Mouse (Mus musculus) spleen, adult 18-20 months (tissue): ENCODE measurements around the gene Klra3.
"Not testable (repeated sequence)": the region's sequence is repeated elsewhere in the genome, so short reads cannot be mapped to it uniquely, and the experiment has no call there.

Source experiments
- DNase-seq, 2 experiments: peaks; one replicate each; pipeline ENCODE4 v3.0.0; 2022; ENCODE audit warnings: mixed read lengths in 2 of 2

The Klra3 gene

DNA sequence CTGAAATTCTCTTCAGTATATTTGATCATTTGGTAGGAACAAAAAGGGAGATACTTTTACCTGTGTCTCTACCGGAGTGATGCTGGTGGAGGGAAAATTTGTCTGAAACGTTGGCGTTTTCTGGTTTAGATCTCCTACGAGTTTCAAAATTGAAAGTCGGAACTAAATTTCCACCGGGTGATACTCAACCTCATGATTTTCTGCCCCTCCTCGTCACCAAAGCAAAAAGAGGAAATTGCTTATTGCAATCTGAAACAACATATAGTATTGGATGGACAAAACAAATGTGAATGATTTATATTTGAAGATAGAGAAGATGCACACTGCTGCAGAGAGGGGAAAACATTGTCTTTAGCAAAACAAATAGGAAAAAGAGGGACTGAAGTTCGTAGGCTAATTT, at the start of gene Klra3:
Gene Klra3, minus strand, starts transcription at position 164 of the 400 bp plus-strand sequence.
- no peak for DNase-seq

GRCm38 (mm10) chr6:130386750-130387149, 49.4 kb upstream of the Klra3 start, which contains the start of gene Klra1:
Gene Klra1 (minus strand): TSS chr6:130386874.
- no peak for DNase-seq

DNA sequence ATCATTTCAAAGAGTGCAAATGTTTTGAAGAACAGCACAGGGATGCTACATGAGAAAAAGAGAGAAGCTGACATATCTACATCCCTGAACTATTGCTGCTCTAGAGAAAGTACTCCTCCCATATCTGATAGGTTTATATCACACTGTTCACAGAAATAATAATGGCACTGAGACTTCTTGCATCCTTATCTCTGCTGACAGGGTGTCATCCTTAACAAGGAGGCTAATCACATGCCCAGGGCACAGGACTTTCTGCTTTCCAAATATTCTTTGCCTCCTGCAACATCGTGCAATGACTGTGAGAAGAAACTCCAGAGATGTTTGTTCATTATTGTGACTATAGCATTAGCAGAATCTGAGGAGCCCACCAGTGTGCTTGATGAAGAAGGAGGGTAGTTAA, 48.4 kb upstream of the Klra3 start:
- DNase-seq, result no peak

DNA sequence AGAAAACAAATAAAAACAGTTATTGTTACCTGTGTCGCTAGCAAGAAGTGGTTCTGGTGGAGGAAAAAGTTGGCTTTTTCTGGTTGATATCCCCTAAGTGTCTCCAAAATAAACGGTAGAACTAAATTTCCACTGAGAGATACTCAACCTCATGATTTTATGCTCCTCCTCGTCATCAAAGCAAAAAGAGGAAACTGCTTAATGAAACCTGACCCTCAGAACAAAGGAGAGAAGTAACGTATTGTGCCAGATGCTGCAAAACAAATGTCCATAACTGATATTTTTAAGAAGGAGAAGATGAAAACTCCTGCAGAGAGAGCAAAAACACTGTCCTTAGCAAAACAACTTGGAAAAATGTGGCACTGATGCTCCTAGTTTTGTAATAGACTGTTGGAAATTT, 45.0 kb upstream of the Klra3 start:
- DNase-seq, result no peak

DNA sequence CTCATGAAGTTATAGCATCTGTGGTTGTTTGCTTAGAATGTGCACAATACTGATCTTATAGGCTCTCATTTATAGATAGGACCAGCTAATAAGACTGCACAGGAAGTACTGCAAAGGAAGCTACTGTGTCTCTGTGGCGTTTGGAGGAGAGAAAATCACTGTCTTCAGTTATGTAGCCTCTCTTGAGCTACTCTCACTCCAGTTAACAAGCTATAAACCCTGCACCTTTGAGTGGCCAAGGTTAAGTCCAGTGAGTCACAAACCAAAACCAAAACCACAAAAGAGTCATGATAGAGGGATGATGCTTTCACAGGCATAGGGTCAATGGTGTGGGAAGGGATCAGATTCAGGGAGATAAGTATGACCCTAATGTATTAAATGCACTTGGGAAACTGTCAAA, 8.0 kb upstream of the Klra3 start:
- not testable (repeated sequence) for DNase-seq

- DNase-seq, result not testable (repeated sequence)
Observed at GRCm38 (mm10) chr6:130341973-130342372, 4.6 kb upstream of the Klra3 start.

DNA sequence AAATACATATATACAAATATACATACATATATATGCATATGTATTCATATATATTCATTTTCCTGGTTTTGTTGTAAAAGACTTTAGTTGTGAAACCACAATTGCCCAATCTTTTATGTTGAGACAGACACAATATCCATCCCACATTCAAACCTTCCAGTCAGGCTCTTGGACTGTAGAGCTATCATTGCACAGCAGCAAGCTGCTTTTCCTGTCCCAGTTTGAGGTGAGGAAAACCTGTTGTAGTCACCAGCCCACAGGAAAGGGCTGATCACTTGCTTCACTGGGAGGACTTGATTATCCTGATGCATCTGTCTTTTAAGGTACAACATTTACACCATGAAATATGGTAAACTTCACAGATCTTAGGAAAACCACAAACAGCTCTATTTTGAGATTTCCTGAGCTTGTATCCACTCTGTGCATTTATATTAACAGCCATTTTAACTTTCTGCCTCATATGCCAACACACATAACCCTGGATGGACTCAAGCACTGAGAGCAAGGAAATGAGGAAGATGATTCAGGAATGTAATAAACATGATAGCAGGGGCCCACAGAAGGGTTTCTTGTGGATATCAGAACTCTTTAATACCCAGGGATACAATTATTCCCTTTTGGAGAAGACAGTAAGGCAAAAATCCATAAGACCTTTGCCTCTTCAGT, 49.3 kb downstream of the Klra3 start:
- DNase-seq, result no peak

DNA sequence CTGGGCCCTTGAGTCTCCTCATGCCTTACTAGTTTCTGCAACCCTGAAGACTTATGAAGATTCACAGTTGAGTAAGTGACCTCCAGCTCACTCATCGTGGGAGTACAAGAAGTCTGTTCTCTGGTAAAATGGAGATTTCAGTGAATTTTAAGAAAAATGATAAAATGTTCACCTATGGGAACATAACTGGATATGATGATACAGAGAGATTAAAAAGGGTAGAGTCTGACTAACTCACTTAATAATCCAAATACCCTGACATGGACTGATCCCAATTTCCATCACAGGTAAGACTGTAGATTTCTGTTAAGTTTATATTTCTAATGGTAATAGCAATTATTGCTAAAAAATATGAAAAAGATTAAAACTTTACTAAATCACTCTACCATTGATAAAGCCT, 55.5 kb downstream of the Klra3 start, which contains the start of gene Klra10:
Gene Klra10, minus strand, starts transcription at position 101 of the 400 bp plus-strand sequence.
- DNase-seq, result not testable (repeated sequence)
